Mouse (Mus musculus) hindbrain, embryonic 11.5 days (tissue): ENCODE measurements at regions not wholly inside any gene's neighbourhood (a gene's known extent, or its start where the extent isn't known, plus 50 kb on each side); places are given as distances from the start of the nearest gene placed in this dataset.

ENCODE experiments used
- ATAC-seq: fragments of 200-750 bp; cut with Nextera tagmentation; 2 replicates; pipeline ENCODE4 v1.8.0; 2017; ENCODE audit warnings: mild to moderate bottlenecking, moderate TSS enrichment, moderate library complexity; ENCODE audit not compliant: low FRiP score
- DNase-seq: peaks from one replicate; pipeline ENCODE4 v3.0.0-alpha.2; 2015; ENCODE audit warnings: low spot score
- H3K27ac ChIP-seq: fragments of 300-500 bp; sonication (generic); 2 replicates; pipeline ENCODE4 v1.5.1; 2014; ENCODE audit warnings: mild to moderate bottlenecking, low read depth, low read length
- H3K27me3 ChIP-seq: fragments of 300-500 bp; sonication (generic); 2 replicates; pipeline ENCODE4 v1.6.1; 2014; ENCODE audit warnings: mild to moderate bottlenecking, low read length, moderate library complexity, mixed read lengths; ENCODE audit not compliant: control insufficient read depth, insufficient read depth
- H3K36me3 ChIP-seq: fragments of 300-500 bp; sonication (generic); 2 replicates; pipeline ENCODE4 v1.6.1; 2014; ENCODE audit warnings: mild to moderate bottlenecking, low read length, moderate library complexity, mixed read lengths; ENCODE audit not compliant: control insufficient read depth, insufficient read depth
- H3K4me1 ChIP-seq: fragments of 300-500 bp; sonication (generic); replicated peaks from 2 replicates; pipeline ENCODE4 v1.6.1; 2014; ENCODE audit warnings: low read length, mixed read lengths; ENCODE audit not compliant: control insufficient read depth, insufficient read depth
- H3K4me2 ChIP-seq: fragments of 300-500 bp; sonication (generic); replicated peaks from 2 replicates; pipeline ENCODE4 v1.6.1; 2014; ENCODE audit warnings: mild to moderate bottlenecking, low read depth, low read length
- H3K4me3 ChIP-seq: fragments of 300-500 bp; sonication (generic); 2 replicates; pipeline ENCODE4 v1.5.1; 2014; ENCODE audit warnings: low read depth, low read length
- H3K9ac ChIP-seq: fragments of 300-500 bp; sonication (generic); 2 replicates; pipeline ENCODE4 v1.6.1; 2014; ENCODE audit warnings: low read depth, low read length
- H3K9me3 ChIP-seq: fragments of 300-500 bp; sonication (generic); 2 replicates; pipeline ENCODE4 v1.6.1; 2016; ENCODE audit warnings: low read length; ENCODE audit not compliant: control insufficient read depth
- WGBS: fragments of 180-500 bp; shearing (Covaris S2); extraction: QIAGEN DNeasy Blood & Tissue Kit; methylation state at CpG from one replicate; pipeline ENCODE4 v1.1.7; 2014; 5-methylcytosine and 5-hydroxymethylcytosine counted together

DNA sequence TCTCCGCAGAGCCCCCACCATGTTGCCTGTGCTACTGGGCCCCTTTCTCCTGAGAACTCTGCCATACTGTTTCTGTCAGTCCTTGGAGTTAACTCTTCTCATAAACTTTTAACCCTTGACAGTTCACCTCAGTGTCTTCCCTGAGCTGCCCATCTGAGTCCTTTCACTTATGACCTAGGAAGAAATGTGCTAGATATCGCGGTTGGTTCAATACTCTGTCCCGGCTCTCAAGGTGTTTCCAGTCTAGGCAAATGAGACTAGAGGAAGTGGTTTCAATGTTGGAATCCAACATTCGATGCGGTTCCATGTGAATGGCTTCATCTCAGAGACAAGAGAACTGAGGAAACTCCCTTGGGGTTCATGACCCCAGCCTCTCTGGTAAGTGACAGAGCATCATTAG is 176.1 kb downstream of the Clic5 start:
- ATAC-seq: no peak
- no peak overlapping the region for H3K4me2 ChIP-seq
- DNase-seq: no peak
- no peak overlapping the region for H3K27ac ChIP-seq
- H3K9me3 ChIP-seq: no peaks in the 10 kb centered on the region
- 92% methylated on average over 6 of the region's 6 CpGs for WGBS
- H3K4me3 ChIP-seq: no peak overlapping the region
- H3K27me3 ChIP-seq: no peaks in the 10 kb centered on the region
- no peak overlapping the region for H3K9ac ChIP-seq
- H3K4me1 ChIP-seq: no peaks in the 10 kb centered on the region
- H3K36me3 ChIP-seq: no peaks in the 10 kb centered on the region

DNA sequence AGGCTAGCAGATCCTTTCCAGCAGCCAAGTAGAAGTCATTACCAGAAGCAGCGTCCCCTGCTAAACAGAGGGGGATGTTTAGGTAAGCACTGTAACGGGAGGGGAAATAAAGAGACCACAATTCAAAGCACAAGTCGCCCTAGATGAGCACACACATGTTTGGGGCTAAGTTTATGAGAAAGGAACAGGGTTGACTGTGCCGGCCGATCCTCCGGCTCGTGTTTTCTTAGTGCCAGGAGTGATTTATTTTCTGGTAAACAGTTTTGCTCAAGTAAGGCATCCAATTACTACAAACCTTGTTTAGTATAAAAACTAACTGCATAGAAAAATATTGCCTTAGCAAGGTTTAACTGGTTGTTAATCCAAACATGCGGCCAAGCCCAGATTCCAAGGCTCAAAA is 178.1 kb downstream of the Clic5 start:
- no peaks in the 10 kb centered on the region for H3K36me3 ChIP-seq
- ATAC-seq: no peak
- no peak overlapping the region for H3K4me2 ChIP-seq
- no peak overlapping the region for H3K9ac ChIP-seq
- WGBS: 72% methylated on average over 8 of the region's 8 CpGs
- no peak for DNase-seq
- H3K27ac ChIP-seq: no peak overlapping the region
- no peaks in the 10 kb centered on the region for H3K27me3 ChIP-seq
- H3K4me1 ChIP-seq: no peaks in the 10 kb centered on the region
- H3K9me3 ChIP-seq: no peaks in the 10 kb centered on the region
- H3K4me3 ChIP-seq: no peak overlapping the region

DNA sequence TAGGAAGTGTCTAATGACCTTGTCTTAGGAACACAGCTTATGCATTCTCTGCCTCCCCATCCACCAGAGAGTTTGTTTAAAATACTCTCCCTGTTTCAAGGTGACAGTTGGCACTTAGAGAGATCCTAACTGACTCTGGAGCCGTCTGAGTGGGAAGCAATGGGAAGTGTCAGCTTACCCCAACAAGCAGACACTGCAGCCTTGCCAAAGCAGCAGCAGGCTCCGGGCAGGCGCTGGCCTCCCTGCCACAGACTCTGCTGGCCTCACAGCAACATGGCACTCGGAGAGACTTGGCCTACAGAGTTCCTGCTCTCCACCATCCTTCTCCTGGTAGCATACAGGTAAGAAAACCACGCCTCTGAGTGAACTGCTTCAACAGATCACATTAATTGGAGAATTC is 179.2 kb downstream of the Clic5 start:
- H3K4me3 ChIP-seq: no peak overlapping the region
- H3K9me3 ChIP-seq: no peaks in the 10 kb centered on the region
- no peaks in the 10 kb centered on the region for H3K27me3 ChIP-seq
- WGBS: 60% methylated on average over 5 of the region's 5 CpGs
- no peak overlapping the region for H3K27ac ChIP-seq
- no peak overlapping the region for H3K9ac ChIP-seq
- no peaks in the 10 kb centered on the region for H3K36me3 ChIP-seq
- no peaks in the 10 kb centered on the region for H3K4me1 ChIP-seq
- no peak overlapping the region for H3K4me2 ChIP-seq
- DNase-seq: no peak
- no peak for ATAC-seq

DNA sequence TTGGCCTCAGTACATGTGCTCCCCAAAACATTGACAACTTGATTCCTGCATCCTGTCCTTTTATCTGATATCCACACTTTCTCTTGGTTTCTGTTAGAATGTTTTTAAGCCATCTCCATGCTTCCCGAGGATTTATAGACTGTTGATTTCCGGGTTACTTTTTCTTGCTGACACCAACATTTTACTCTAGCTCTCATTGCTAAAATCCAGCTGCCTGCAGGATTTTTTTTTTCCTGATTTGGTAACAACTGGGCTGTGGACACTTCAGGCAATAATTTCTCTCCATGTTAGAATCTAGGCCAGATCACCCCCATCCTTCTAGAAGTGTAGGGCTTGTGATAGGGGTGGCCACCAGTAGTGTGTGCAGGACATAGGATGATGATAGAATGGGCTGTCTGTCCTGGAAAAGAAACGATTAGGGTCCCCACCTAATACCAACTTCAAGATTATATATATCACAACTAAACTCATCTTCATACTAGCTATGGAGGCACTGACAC is 182.6 kb downstream of the Clic5 start:
- Histone ChIP-seq H3K9ac (no peak overlapping the region), H3K36me3 (no peaks in the 10 kb centered on the region), H3K4me3 (no peak overlapping the region), H3K9me3 (no peaks in the 10 kb centered on the region), H3K27me3 (no peaks in the 10 kb centered on the region), H3K4me2 (no peak overlapping the region), H3K27ac (no peak overlapping the region), H3K4me1 (no peaks in the 10 kb centered on the region)
- ATAC-seq (no peak), DNase-seq (no peak)
- 91% methylated on average over 3 of the region's 3 CpGs for WGBS

DNA sequence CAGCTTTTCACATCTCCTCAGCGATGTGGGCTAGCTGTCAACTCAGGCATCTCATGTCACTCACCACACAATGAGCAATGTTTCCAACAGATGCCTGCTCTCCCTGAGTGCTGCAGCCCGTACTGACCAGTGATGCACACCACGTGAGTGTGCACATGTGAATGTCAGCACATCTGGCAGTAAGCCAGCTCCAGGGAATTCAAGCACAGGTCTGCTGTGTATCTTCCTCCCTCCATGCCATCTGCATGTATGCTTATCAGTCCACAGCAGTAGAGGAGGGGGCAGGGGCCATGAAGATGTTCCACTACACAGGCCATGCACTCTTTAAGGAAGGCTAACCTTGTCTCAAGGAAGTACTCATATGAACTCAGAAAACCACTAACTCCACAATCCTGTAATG is 183.2 kb downstream of the Clic5 start:
- no peak overlapping the region for H3K4me2 ChIP-seq
- H3K4me3 ChIP-seq: no peak overlapping the region
- no peak overlapping the region for H3K9ac ChIP-seq
- H3K36me3 ChIP-seq: no peaks in the 10 kb centered on the region
- H3K27me3 ChIP-seq: no peaks in the 10 kb centered on the region
- no peaks in the 10 kb centered on the region for H3K4me1 ChIP-seq
- WGBS: 72% methylated on average over 3 of the region's 3 CpGs
- H3K9me3 ChIP-seq: no peaks in the 10 kb centered on the region
- no peak overlapping the region for H3K27ac ChIP-seq
- DNase-seq (no peak), ATAC-seq (no peak)

DNA sequence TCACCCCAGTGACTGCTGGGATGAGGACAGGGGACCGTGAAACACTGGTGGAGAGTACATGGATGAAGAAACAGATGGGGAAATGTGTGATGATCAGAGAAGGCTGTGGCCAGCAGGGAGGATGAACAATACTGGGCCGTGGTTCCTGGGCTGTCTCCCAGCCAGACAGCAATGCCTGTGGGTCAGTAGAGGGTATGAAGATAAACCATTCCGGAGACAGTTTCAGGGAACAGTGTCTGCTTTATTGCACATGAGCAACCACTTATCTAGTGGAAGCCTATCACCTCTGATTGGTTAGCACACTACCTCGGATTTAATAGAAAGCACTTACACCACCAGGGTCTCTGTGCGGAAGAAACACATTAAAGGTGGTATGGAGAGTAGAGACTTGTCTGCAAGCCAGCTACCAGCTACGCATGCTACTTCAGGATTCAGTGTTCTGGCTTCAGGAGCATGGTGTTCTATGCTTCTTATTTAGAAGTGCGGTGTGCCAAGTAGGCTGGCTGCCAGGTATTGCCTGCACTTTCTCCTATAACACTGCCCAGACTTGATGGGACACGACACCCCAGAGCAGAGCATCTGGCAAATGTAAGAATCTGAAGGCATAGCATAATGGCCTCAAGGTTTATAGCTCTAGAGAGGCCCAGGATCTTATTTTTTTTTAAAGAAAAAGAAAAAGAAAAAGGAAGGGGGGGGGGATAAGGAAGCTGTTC is 185.5 kb downstream of the Clic5 start:
- H3K27ac ChIP-seq: no peak overlapping the region
- DNase-seq (no peak), ATAC-seq (no peak)
- H3K4me1 ChIP-seq: no peaks in the 10 kb centered on the region
- H3K36me3 ChIP-seq: no peaks in the 10 kb centered on the region
- WGBS: 91% methylated on average over 8 of the region's 8 CpGs
- H3K9me3 ChIP-seq: no peaks in the 10 kb centered on the region
- H3K27me3 ChIP-seq: no peaks in the 10 kb centered on the region
- no peak overlapping the region for H3K4me2 ChIP-seq
- no peak overlapping the region for H3K9ac ChIP-seq
- no peak overlapping the region for H3K4me3 ChIP-seq

DNA sequence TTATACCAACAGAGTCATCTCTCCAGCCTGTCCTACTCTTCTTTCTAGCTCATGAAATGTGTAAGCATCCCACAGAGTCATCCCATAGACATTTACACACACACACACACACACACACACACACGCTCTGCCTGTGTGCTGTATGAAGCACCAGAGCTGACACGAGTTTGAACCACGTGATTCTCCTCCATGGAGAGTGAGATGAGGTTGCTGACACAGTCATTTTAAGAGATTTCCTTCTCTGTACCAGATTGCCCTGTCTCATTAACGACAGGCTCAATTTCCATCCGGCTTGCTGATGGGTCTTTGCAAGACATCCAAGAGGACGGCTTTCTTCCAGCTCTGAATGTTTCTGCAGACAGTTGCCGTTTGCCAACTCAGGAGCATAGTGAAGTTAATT is 190.0 kb downstream of the Clic5 start:
- Histone ChIP-seq H3K9ac (no peak overlapping the region), H3K4me2 (no peak overlapping the region), H3K9me3 (no peaks in the 10 kb centered on the region), H3K36me3 (no peaks in the 10 kb centered on the region), H3K27me3 (no peaks in the 10 kb centered on the region), H3K4me3 (no peak overlapping the region), H3K27ac (no peak overlapping the region), H3K4me1 (no peaks in the 10 kb centered on the region)
- ATAC-seq: no peak
- no peak for DNase-seq
- WGBS: 86% methylated on average over 7 of the region's 7 CpGs

DNA sequence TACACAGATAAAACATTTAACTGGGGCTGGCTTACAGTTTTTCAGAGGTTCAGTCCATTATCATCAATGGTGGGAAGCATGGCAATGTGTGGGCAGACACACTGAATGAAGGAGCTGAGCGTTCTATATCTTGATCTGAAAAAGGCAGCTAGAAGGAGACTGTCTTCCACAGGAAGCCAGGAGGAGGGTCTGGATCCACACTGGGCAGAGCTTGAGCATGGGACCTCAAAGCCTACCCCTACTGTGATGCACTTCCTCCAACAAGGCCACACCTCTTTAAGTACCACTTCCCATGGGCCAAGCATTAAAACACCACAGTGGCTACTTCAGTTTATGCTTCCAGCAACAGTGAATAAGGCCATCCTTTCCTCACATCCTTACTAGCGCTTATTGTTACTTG is 200.5 kb downstream of the Clic5 start:
- 92% methylated on average over 2 of the region's 2 CpGs for WGBS
- H3K36me3 ChIP-seq: no peaks in the 10 kb centered on the region
- no peak overlapping the region for H3K4me3 ChIP-seq
- no peak overlapping the region for H3K4me2 ChIP-seq
- H3K9ac ChIP-seq: no peak overlapping the region
- H3K4me1 ChIP-seq: no peaks in the 10 kb centered on the region
- H3K27ac ChIP-seq: no peak overlapping the region
- no peaks in the 10 kb centered on the region for H3K27me3 ChIP-seq
- no peaks in the 10 kb centered on the region for H3K9me3 ChIP-seq
- DNase-seq: no peak
- ATAC-seq: no peak

DNA sequence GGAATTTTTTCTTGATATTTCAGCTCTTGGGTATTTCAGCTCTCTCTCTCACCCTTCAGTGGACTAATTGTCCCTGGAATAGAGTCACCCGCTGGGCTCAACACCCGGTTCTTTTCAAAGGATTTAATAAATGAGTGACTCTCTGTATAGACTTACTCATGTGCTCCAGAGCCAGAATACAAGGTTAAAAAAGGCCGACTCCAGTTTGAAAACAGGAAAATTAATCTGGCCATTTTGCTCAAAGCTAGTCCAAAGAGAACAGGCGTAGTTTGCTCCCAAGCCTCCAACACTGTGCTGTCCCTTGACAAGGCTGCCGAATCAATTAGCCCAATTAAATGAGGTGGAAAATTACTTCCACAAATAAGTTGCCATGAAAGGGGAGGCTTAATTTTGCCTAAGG is 209.4 kb downstream of the Clic5 start:
- Histone ChIP-seq H3K4me3 (no peak overlapping the region), H3K9me3 (no peaks in the 10 kb centered on the region), H3K4me1 (no peaks in the 10 kb centered on the region), H3K4me2 (no peak overlapping the region), H3K27ac (no peak overlapping the region), H3K9ac (no peak overlapping the region), H3K27me3 (no peaks in the 10 kb centered on the region; the same call in 1 of the 2 replicates), H3K36me3 (no peaks in the 10 kb centered on the region)
- ATAC-seq (peak; percentile 67), DNase-seq (peak; percentile 35)
- WGBS: 45% methylated on average over 5 of the region's 5 CpGs
